Mouse (Mus musculus): Measurements from ENCODE around the gene Ebp. TPM values are rescaled to one million over a fixed set of nuclear protein-coding genes. Genes with fewer than 3 reads are reported as not detected.

Gene Ebp
- total RNA-seq, 2 experiments from 2014 or later: 26.6 to 37.3 TPM

Other genes with a start within 250 kb of the Ebp start
- 7.2 and 15.9 TPM in 2 replicates for gene Hdac6, start 245.6 kb downstream of the Ebp start, total RNA-seq (2015; ENCODE audit: low replicate concordance)
- gene Hdac6, start 245.6 kb downstream of the Ebp start, total RNA-seq (2017; ENCODE audit: low replicate concordance): 13.0 and 21.8 TPM in 2 replicates
- gene Gata1, start 215.4 kb downstream of the Ebp start, total RNA-seq (2015; ENCODE audit: low replicate concordance): 205 and 250 TPM in 2 replicates
- gene Gata1, start 215.4 kb downstream of the Ebp start, total RNA-seq (2017; ENCODE audit: low replicate concordance): 129 and 147 TPM in 2 replicates
- not detected in 2 replicates for gene Glod5, start 175.0 kb downstream of the Ebp start, total RNA-seq (2015; ENCODE audit: low replicate concordance)
- gene Glod5, start 175.0 kb downstream of the Ebp start, total RNA-seq (2017; ENCODE audit: low replicate concordance): not detected in 2 replicates
- gene Suv39h1, start 118.8 kb downstream of the Ebp start, total RNA-seq (2015; ENCODE audit: low replicate concordance): 29.6 and 56.6 TPM in 2 replicates
- 53.9 and 67.8 TPM in 2 replicates for gene Suv39h1, start 118.8 kb downstream of the Ebp start, total RNA-seq (2017; ENCODE audit: low replicate concordance)
- 14.8 and 22.2 TPM in 2 replicates for gene Was, start 103.0 kb downstream of the Ebp start, total RNA-seq (2015; ENCODE audit: low replicate concordance)
- 11.6 and 12.4 TPM in 2 replicates for gene Was, start 103.0 kb downstream of the Ebp start, total RNA-seq (2017; ENCODE audit: low replicate concordance)
- 23.5 and 39.3 TPM in 2 replicates for gene Wdr13, start 60.6 kb downstream of the Ebp start, total RNA-seq (2015; ENCODE audit: low replicate concordance)
- 10.0 and 25.7 TPM in 2 replicates for gene Wdr13, start 60.6 kb downstream of the Ebp start, total RNA-seq (2017; ENCODE audit: low replicate concordance)
- 611 and 758 TPM in 2 replicates for gene Rbm3, start 47.6 kb downstream of the Ebp start, total RNA-seq (2015; ENCODE audit: low replicate concordance)
- gene Rbm3, start 47.6 kb downstream of the Ebp start, total RNA-seq (2017; ENCODE audit: low replicate concordance): 564 and 613 TPM in 2 replicates
- gene Tbc1d25, start 17.3 kb downstream of the Ebp start, total RNA-seq (2015; ENCODE audit: low replicate concordance): 4.6 and 13.3 TPM in 2 replicates
- gene Tbc1d25, start 17.3 kb downstream of the Ebp start, total RNA-seq (2017; ENCODE audit: low replicate concordance): 1.5 and 4.7 TPM in 2 replicates
- not detected in 2 replicates for gene Porcn, start 13.0 kb upstream of the Ebp start, total RNA-seq (2015; ENCODE audit: low replicate concordance)
- gene Porcn, start 13.0 kb upstream of the Ebp start, total RNA-seq (2017; ENCODE audit: low replicate concordance): not detected in 2 replicates
- gene Ftsj1, start 58.9 kb upstream of the Ebp start, total RNA-seq (2015; ENCODE audit: low replicate concordance): 26.8 and 42.9 TPM in 2 replicates
- gene Ftsj1, start 58.9 kb upstream of the Ebp start, total RNA-seq (2017; ENCODE audit: low replicate concordance): 23.7 and 25.0 TPM in 2 replicates
- gene Slc38a5, start 77.6 kb upstream of the Ebp start, total RNA-seq (2015; ENCODE audit: low replicate concordance): 291 and 297 TPM in 2 replicates
- 150 and 166 TPM in 2 replicates for gene Slc38a5, start 77.6 kb upstream of the Ebp start, total RNA-seq (2017; ENCODE audit: low replicate concordance)
- gene Ssxb10, start 133.9 kb upstream of the Ebp start, total RNA-seq (2015; ENCODE audit: low replicate concordance): not detected in 2 replicates
- not detected in 2 replicates for gene Ssxb10, start 133.9 kb upstream of the Ebp start, total RNA-seq (2017; ENCODE audit: low replicate concordance)
- not detected in 2 replicates for gene Ssxb9, start 173.5 kb upstream of the Ebp start, total RNA-seq (2015; ENCODE audit: low replicate concordance)
- gene Ssxb9, start 173.5 kb upstream of the Ebp start, total RNA-seq (2017; ENCODE audit: low replicate concordance): not detected in 2 replicates
- not detected in 2 replicates for gene Ssxb1, start 219.8 kb upstream of the Ebp start, total RNA-seq (2015; ENCODE audit: low replicate concordance)
- gene Ssxb1, start 219.8 kb upstream of the Ebp start, total RNA-seq (2017; ENCODE audit: low replicate concordance): not detected in 2 replicates